Mouse (Mus musculus) right cerebral cortex, postnatal 10 days (tissue): ENCODE results near the gene Cts6.
"Not testable (repeated sequence)": the region's sequence is repeated elsewhere in the genome, so short reads cannot be mapped to it uniquely, and the experiment has no call there.

Experiments used
- DNase-seq, 2 experiments: peaks; one replicate each; pipeline ENCODE4 v3.0.0; 2021; ENCODE audit warnings: low spot score in 2 of 2

Gene Cts6

GRCm38 (mm10) chr13:61203310-61203709 lies at the start of gene Cts6:
TSS of gene Cts6 (minus strand) at chr13:61203410.
- no peak for DNase-seq

GRCm38 (mm10) chr13:61241076-61241947 lies 38.1 kb upstream of the Cts6 start:
- peak; percentile 19 to 35 for DNase-seq

GRCm38 (mm10) chr13:61185151-61185933 lies 17.9 kb downstream of the Cts6 start:
- not testable (repeated sequence) for DNase-seq

GRCm38 (mm10) chr13:61164622-61165021 lies 38.6 kb downstream of the Cts6 start:
- DNase-seq, result no peak

GRCm38 (mm10) chr13:61164156-61164555 lies 39.1 kb downstream of the Cts6 start, which contains the start of gene Ctsr:
TSS of gene Ctsr (minus strand) at chr13:61164256.
- no peak for DNase-seq
